Mouse (Mus musculus) heart, adult 18-20 months (tissue): ENCODE results near the gene Tmem88b. TPM values are rescaled to one million over a fixed set of nuclear protein-coding genes. Genes with fewer than 3 reads are reported as not detected.
A peak's percentile ranks its signal among the peaks of the same experiment; 100 is the strongest.

Source experiments
- DNase-seq, 2 experiments: peaks; one replicate each; pipeline ENCODE4 v3.0.0; 2021 to 2022; ENCODE audit warnings: mixed read lengths in 1 of 2
- long read RNA-seq, 2 experiments: library from polyadenylated mRNA; stranded (forward); transcript quantifications; one replicate each; pipeline ENCODE4 v2.0.0; 2021
- total RNA-seq, 2 experiments: library from RNA; stranded (reverse); gene quantifications; 2 replicates each; pipeline ENCODE4 v1.2.3; 2021

The Tmem88b gene
- total RNA-seq: under 1 TPM; 0.42 to 0.85 TPM
- long read RNA-seq, experiment 1: 0 reads
- long read RNA-seq, experiment 2: 0 reads

DNA sequence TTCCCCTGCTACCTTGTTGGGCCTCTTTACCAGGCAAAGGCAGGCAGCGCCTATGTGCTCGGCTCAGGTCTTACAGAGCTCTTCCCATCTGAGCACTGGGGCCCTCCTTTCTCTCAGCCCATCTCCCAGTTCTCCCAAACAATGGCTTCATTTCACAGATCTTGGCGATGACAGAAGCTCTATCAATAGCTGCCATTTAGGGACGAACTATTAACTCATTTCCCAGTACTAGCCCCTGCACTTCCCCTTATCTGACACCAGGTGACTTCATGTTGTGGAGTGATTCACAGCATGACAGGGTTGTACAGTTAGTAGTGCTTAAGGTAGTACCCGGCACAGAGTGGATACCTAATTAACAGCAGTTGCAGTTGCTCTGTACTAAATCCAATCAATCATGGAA is at the start of gene Tmem88b:
Gene Tmem88b, minus strand, starts transcription at position 56 of the 400 bp plus-strand sequence.
- no peak for DNase-seq

GRCm38 (mm10) chr4:155833836-155834235 is 48.2 kb upstream of the Tmem88b start:
- DNase-seq: peak; percentile 90 to 92

- DNase-seq: no peak
Measured at GRCm38 (mm10) chr4:155833234-155833633, 47.6 kb upstream of the Tmem88b start.

DNA sequence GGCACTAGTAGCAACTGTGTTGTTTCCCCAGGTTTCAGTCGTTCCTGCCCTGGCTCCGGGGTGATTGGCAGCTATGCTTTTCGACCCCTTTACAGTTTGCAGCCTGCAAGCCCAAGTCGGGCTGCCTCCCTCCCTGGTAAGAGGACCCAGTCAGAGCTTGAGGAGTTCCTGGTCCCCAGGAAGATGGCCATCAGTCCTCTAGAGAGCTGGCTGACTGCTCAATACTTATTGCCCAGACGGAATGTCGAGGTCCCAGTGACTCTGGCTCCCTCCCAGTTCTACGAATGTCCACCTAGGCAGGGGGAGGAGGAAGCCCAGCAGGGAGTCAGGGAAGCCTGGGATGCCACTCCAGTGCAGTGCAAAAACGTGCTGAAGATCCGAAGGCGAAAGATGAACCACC is 46.6 kb upstream of the Tmem88b start:
- DNase-seq: no peak

GRCm38 (mm10) chr4:155831831-155832230 is 46.2 kb upstream of the Tmem88b start:
- DNase-seq: no peak

GRCm38 (mm10) chr4:155831205-155831766 is 45.6 kb upstream of the Tmem88b start, which contains the start of gene Aurkaip1:
Gene Aurkaip1, plus strand, starts transcription at chr4:155831272.
- peak; percentile 96 for DNase-seq

- DNase-seq: no peak
Measured at GRCm38 (mm10) chr4:155830596-155830995, 44.9 kb upstream of the Tmem88b start.

GRCm38 (mm10) chr4:155829866-155830265 is 44.2 kb upstream of the Tmem88b start:
- no peak for DNase-seq

- DNase-seq: no peak
Measured at GRCm38 (mm10) chr4:155823443-155823842, 37.8 kb upstream of the Tmem88b start.

- DNase-seq: peak in 1 of 2 experiments; percentile 37
Measured at GRCm38 (mm10) chr4:155821025-155821424, 35.4 kb upstream of the Tmem88b start.

GRCm38 (mm10) chr4:155817533-155817932 is 31.9 kb upstream of the Tmem88b start:
- DNase-seq: no peak

DNA sequence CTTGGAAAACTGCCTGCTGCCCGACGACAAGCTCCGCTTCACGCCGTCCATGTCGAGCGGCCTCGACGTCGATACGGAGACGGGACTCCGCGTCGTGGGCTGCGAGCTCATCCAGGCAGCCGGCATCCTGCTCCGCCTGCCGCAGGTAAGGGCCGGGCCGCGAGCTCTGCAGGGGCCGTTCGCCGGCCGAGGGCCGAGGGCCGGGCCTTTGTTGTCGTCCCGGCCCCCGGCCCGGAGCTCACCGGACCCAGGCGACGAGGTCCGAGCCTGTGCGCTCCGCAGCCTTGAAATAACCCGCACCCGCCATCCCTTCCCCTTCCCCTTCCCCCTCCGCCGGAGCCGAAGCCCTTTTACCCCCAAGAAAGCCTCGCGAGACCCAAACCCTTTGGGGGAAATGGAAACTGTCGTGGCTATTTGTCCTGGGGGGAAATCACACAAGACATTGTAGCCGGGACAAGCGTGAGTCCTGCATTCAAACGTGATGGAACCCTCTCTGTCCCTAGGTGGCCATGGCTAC is 27.0 kb upstream of the Tmem88b start:
- DNase-seq: peak in 1 of 2 experiments; percentile 33

- peak; percentile 94 to 97 for DNase-seq
Measured at GRCm38 (mm10) chr4:155811929-155812664, 26.4 kb upstream of the Tmem88b start, which contains the start of gene Ccnl2. Gene Ccnl2, plus strand, starts transcription at chr4:155812489.

DNA sequence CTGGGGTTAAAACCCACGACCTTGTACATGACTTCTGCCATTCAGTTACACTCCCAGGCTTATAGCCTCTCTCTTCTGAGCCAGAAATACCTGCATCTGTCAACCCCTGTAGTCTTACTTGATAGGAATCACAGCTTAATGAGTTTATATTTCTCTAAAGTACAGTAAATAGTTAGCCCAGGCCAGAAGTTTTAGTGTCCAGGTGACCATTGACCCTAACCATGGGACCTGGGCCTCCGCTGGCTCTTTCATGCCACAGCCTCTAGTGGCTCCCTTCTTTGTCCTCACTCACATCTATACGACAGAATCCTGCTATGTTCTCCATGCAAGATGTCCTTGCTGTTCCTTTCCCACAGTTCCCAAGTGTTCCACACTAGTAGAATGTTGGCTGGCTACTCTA is 22.2 kb upstream of the Tmem88b start:
- DNase-seq: no peak

- DNase-seq: peak; percentile 96 to 98
Measured at GRCm38 (mm10) chr4:155803340-155804041, 17.8 kb upstream of the Tmem88b start.

DNA sequence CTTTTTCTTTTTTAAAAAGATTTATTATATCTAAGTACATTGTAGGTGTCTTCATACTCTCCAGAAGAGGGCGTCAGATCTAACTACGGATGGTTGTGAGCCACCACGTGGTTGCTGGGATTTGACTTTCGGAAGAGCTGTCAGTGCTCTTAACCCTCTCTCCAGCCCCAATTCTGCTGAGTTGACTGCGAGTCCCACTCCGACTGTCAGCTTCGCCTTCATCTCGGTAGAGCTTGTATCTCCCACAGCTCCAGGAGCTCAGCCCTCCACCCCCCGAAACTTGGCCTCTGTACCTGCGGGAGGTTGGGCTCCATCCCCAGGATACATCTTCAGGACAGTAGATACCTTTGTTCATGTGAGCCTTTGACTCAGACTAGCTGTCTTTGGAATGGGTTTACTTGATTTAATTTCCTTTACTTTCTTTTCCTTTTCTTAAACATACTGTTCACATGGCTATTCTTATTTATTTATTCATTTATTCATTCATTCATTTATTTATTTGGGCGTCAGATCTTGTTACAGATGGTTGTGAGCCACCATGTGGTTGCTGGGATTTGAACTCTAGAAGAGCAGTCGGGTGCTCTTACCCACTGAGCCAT is 17.2 kb upstream of the Tmem88b start, which contains the start of gene Mrpl20:
Gene Mrpl20, plus strand, starts transcription at position 138 of the 599 bp plus-strand sequence.
- no peak for DNase-seq

DNA sequence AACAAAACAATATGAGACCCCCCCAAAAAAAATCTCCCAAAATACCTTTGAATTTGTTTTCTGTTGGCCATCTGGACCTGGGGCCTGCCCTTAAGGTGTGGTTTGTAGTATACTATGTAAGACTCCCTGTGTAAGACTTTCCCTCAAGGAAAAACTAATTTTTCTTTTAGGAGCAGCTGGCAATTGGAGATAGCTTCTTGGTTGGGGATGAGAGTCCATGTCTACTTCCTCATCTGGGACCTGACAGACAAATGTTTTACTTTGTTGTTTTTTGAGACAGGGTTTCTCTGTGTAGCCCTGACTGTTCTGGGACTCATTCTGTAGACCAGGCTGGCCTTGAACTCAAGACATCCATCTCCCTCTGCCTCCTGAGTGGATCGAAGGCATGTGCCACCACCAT is 16.4 kb upstream of the Tmem88b start:
- DNase-seq: no peak

- no peak for DNase-seq
Measured at GRCm38 (mm10) chr4:155793730-155794129, 8.1 kb upstream of the Tmem88b start.

DNA sequence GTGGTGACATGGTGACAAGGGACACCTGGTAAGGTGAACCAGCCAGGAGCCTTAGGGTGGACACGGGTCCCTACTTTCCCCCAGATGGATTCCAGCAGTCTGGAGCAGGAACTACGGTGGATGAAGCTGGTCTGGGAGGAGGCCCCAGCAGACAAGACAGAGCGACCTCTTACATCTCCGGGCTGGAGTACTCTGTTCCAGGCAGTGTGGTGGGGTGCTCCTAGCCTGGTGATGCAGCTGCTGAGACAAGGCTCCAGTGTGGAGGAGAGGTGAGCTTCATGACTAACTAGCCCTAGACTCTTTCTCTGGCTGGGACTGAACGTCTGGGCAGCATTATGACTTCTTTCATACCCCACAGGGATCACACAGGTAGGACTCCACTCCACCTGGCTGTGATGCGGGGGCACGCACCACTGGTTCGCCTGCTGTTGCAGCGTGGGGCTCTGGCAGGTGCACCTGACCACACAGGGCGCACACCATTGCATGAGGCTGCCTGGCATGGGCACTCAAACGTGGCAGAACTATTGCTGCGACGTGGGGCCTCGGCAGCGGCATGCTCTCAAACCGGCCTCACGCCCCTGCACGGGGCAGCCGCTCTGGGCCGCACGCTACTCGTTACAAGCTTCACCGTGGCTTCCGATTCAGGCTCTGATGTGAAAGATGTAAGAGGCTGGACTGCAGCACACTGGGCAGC is 5.7 kb upstream of the Tmem88b start:
- DNase-seq: peak in 1 of 2 experiments; percentile 0

DNA sequence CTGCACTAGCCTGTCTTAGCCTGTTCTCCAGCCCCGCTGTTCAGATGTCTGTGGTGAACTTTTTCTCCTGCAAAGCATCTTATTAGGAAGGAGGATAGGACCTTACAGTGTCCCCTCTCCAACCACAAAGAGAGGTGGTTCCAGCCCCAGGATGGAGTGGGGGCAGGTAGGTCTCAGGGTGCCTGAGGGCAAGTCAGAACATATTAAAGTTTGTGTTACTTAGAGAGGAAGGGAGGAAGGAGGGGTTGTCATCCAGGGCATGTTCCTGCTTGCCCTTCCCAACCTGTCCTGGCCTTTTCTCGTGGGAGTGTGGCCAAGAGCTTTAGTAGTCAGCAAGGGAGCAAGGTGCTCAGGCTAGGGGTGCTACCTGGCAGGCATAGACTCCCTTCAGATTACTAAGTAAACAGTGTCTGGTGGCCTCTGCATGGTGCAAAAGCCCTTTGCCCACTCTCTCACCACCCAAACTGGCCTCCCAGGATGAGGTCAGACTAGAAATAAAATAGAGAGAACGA is 5.0 kb upstream of the Tmem88b start:
- no peak for DNase-seq

- no peak for DNase-seq
Measured at GRCm38 (mm10) chr4:155790021-155790489, 4.4 kb upstream of the Tmem88b start, which contains the start of gene Ankrd65. Gene Ankrd65, plus strand, starts transcription at chr4:155790439.
